Mouse (Mus musculus) myocyte (in vitro differentiated cells): ENCODE data around the gene Rreb1. TPM values are rescaled to one million over a fixed set of nuclear protein-coding genes. Genes with fewer than 3 reads are reported as not detected.

Experiments
- H3K27me3 ChIP-seq: one replicate; pipeline ENCODE4 v1.6.1; 2011; ENCODE audit not compliant: control insufficient read depth, insufficient read depth, insufficient read length
- H3K36me3 ChIP-seq: one replicate; pipeline ENCODE4 v1.6.1; 2011; ENCODE audit not compliant: control insufficient read depth, insufficient read depth
- H3K4me2 ChIP-seq: one replicate; pipeline ENCODE4 v1.6.1; 2011; ENCODE audit warnings: low read depth, control low read depth
- H3K4me3 ChIP-seq: one replicate; pipeline ENCODE4 v1.5.1; 2011; ENCODE audit warnings: mild to moderate bottlenecking, control low read depth, moderate library complexity
- H3K79me2 ChIP-seq: one replicate; pipeline ENCODE4 v1.6.1; 2011; ENCODE audit not compliant: control insufficient read depth, insufficient read depth
- H3ac ChIP-seq: one replicate; pipeline ENCODE4 v1.6.1; 2011; ENCODE audit not compliant: control insufficient read depth, insufficient read length
- CEBPB ChIP-seq: IDR thresholded peaks from 2 replicates; pipeline ENCODE4 v1.6.1; 2011; ENCODE audit warnings: mild to moderate bottlenecking, moderate library complexity; ENCODE audit not compliant: poor library complexity, insufficient read depth, severe bottlenecking
- E2F4 ChIP-seq: IDR thresholded peaks from one replicate; pipeline ENCODE4 v1.6.1; 2011; ENCODE audit warnings: mild to moderate bottlenecking, control low read depth, moderate library complexity; ENCODE audit not compliant: insufficient read depth
- MAX ChIP-seq: IDR thresholded peaks from one replicate; pipeline ENCODE4 v1.6.1; 2011; ENCODE audit warnings: low read depth, mild to moderate bottlenecking, control low read depth
- MYOD1 ChIP-seq, 3 experiments: IDR thresholded peaks; one replicate each; pipeline ENCODE4 v1.6.1; 2011; ENCODE audit warnings: control low read depth in 2 of 3, low read depth in 2 of 3, mild to moderate bottlenecking in 2 of 3, moderate library complexity in 1 of 3; ENCODE audit not compliant: insufficient read length in 2 of 3, control insufficient read depth in 1 of 3
- MYOG ChIP-seq, 3 experiments: IDR thresholded peaks; one replicate each; pipeline ENCODE4 v1.6.1; 2011; ENCODE audit warnings: control low read depth in 2 of 3, low read depth in 2 of 3, mild to moderate bottlenecking in 2 of 3; ENCODE audit not compliant: insufficient read length in 2 of 3, control insufficient read depth in 1 of 3, insufficient read depth in 1 of 3
- POLR2A ChIP-seq: IDR thresholded peaks from one replicate; pipeline ENCODE4 v1.6.1; 2011; ENCODE audit warnings: low read depth, mild to moderate bottlenecking, control low read depth, moderate library complexity; ENCODE audit not compliant: insufficient read length
- POLR2AphosphoS2 ChIP-seq: IDR thresholded peaks from one replicate; pipeline ENCODE4 v1.6.1; 2011; ENCODE audit warnings: low read depth, control low read depth; ENCODE audit not compliant: insufficient read length
- REST ChIP-seq: IDR thresholded peaks from one replicate; pipeline ENCODE4 v1.6.1; 2011; ENCODE audit warnings: mild to moderate bottlenecking, control low read depth, moderate library complexity; ENCODE audit not compliant: insufficient read depth, insufficient read length
- SRF ChIP-seq: IDR thresholded peaks from one replicate; pipeline ENCODE4 v1.6.1; 2011; ENCODE audit warnings: low read depth; ENCODE audit not compliant: control insufficient read depth, insufficient read length
- TCF12 ChIP-seq: IDR thresholded peaks from one replicate; pipeline ENCODE4 v1.6.1; 2011; ENCODE audit warnings: mild to moderate bottlenecking, control low read depth; ENCODE audit not compliant: poor library complexity, insufficient read depth, severe bottlenecking
- TCF3 ChIP-seq: IDR thresholded peaks from one replicate; pipeline ENCODE4 v1.6.1; 2011; ENCODE audit warnings: low read depth, control low read depth; ENCODE audit not compliant: insufficient read length
- USF1 ChIP-seq: IDR thresholded peaks from one replicate; pipeline ENCODE4 v1.6.1; 2011; ENCODE audit warnings: low read depth, mild to moderate bottlenecking, control low read depth, moderate library complexity
- polyA plus RNA-seq: library from polyadenylated mRNA; unstranded; fragments of >200 nt; fragmentation: generic; extraction: Trizol; gene quantifications from one replicate; pipeline ENCODE4 v1.2.1, GENCODE M21; 2012; ENCODE audit warnings: missing spikeins

The Rreb1 gene
- polyA plus RNA-seq, 1 experiment, result 19.7 TPM

DNA sequence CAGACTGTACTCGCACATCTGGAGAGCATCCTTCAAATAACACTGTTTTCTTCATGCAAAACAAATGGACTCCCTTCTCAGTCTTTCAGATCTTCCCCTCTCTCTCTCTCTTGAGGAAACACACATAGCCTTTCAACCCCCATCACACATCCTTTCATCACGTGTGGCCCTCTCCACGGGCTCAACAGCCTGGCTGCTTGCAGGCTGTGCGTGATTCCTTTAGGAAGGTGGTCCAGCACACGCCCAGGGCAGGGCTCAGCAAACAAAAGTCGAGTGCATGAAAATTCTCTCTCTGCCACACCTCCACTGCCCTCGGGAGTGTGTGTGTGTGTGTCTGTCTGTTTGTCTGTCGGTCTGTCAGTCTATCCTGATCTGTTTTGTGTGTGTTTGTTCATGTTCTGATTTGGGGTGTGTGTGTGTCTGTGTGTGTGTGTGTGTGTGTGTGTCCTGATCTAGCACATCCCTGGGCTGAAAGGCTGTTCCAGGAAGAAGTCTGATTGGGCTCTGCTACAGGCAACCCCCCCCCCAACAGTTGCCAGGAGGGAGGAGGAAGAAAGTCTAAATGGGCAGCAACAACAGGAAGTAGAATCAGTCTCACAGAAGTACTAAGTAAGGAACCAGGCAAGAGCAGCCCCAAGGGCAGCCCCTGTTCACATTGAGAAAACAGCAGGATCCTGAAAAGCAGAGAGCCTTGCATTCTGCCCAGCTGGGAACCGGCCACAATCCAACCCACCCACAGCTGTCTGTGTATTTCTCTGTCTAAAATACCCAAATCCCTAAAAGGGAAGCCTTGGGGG is 26.8 kb upstream of the Rreb1 start:
- H3K36me3 ChIP-seq, result no peaks in the 10 kb centered on the region
- no peaks in the 10 kb centered on the region for H3K79me2 ChIP-seq
- H3K27me3 ChIP-seq, result no peaks in the 10 kb centered on the region
- H3K4me2 ChIP-seq, result no peak overlapping the region
- H3K4me3 ChIP-seq, result no peak overlapping the region
- TF ChIP-seq TCF12 (no peak), MAX (no peak), SRF (no peak), CEBPB (no peak), REST (no peak), MYOD1 (IDR thresholded peaks at IDR 0.05; ENCODE audit: control insufficient read depth in 1 of 3, insufficient read length in 2 of 3, low read depth in 2 of 3) (no peak), E2F4 (no peak), USF1 (no peak), POLR2A (no peak), TCF3 (no peak), MYOG (IDR thresholded peaks at IDR 0.05; ENCODE audit: control insufficient read depth in 1 of 3, insufficient read depth in 1 of 3, insufficient read length in 2 of 3, low read depth in 2 of 3) (no peak), POLR2AphosphoS2 (no peak)
- H3ac ChIP-seq, result no peak overlapping the region

- Histone ChIP-seq H3K27me3 (no peaks in the 10 kb centered on the region), H3K4me3 (no peak overlapping the region), H3K4me2 (no peak overlapping the region), H3K36me3 (no peaks in the 10 kb centered on the region), H3ac (no peak overlapping the region), H3K79me2 (no peaks in the 10 kb centered on the region)
- TF ChIP-seq SRF (no peak), USF1 (no peak), MAX (no peak), CEBPB (no peak), TCF12 (no peak), E2F4 (no peak), MYOG (IDR thresholded peaks at IDR 0.05; ENCODE audit: control insufficient read depth in 1 of 3, insufficient read depth in 1 of 3, insufficient read length in 2 of 3, low read depth in 2 of 3) (no peak), POLR2AphosphoS2 (no peak), TCF3 (no peak), POLR2A (no peak), REST (no peak)
Observed at GRCm38 (mm10) chr13:37759341-37760012, 18.7 kb upstream of the Rreb1 start.

- Histone ChIP-seq H3K27me3 (no peaks in the 10 kb centered on the region), H3ac (no peak overlapping the region), H3K4me2 (no peak overlapping the region), H3K4me3 (no peak overlapping the region), H3K36me3 (no peaks in the 10 kb centered on the region), H3K79me2 (no peaks in the 10 kb centered on the region)
- TF ChIP-seq SRF, result no peak
- TF ChIP-seq E2F4, result no peak
- no peak for TF ChIP-seq TCF3
- TF ChIP-seq POLR2A, result no peak
Observed at GRCm38 (mm10) chr13:37760013-37760342, 18.2 kb upstream of the Rreb1 start.

DNA sequence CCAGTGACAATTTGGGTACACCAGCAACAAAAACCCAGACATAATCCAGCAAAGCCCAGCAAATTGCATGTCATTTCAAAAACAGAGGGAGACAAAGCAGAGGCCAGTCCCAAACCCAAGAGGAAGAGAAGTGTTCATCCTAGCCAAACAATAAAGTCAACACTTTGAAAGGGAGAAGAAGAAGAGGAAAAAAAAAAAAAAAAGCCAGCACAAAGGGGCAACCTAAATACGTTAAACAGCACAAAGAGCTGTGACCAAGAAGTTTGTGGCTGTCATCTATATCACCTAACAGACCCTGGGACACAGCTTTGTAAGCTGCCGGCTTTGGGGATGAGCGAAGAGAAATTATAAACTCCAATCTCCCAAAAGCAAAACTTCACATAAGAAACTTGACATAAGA is 17.8 kb upstream of the Rreb1 start:
- Histone ChIP-seq H3ac (no peak overlapping the region), H3K4me3 (no peak overlapping the region), H3K4me2 (no peak overlapping the region), H3K79me2 (no peaks in the 10 kb centered on the region), H3K27me3 (no peaks in the 10 kb centered on the region), H3K36me3 (no peaks in the 10 kb centered on the region)
- TF ChIP-seq MYOD1 (IDR thresholded peaks at IDR 0.05; ENCODE audit: control insufficient read depth in 1 of 3, insufficient read length in 2 of 3, low read depth in 2 of 3) (no peak), REST (no peak), CEBPB (no peak), USF1 (no peak), TCF12 (no peak), E2F4 (no peak), TCF3 (no peak), MYOG (IDR thresholded peaks at IDR 0.05; ENCODE audit: control insufficient read depth in 1 of 3, insufficient read depth in 1 of 3, insufficient read length in 2 of 3, low read depth in 2 of 3) (no peak), POLR2A (no peak), MAX (no peak), POLR2AphosphoS2 (no peak), SRF (no peak)
